Mouse (Mus musculus) adrenal gland, adult 8-10 months (tissue): ENCODE results near the gene Neurog2. TPM values are rescaled to one million over a fixed set of nuclear protein-coding genes. Genes with fewer than 3 reads are reported as not detected.

Source experiments
- DNase-seq: peaks from one replicate; pipeline ENCODE4 v3.0.0; 2022
- total RNA-seq, 4 experiments: library from RNA; stranded (reverse); gene quantifications; 2 replicates each; pipeline ENCODE4 v1.2.4; 2022

The Neurog2 gene
- total RNA-seq = not detected

DNA sequence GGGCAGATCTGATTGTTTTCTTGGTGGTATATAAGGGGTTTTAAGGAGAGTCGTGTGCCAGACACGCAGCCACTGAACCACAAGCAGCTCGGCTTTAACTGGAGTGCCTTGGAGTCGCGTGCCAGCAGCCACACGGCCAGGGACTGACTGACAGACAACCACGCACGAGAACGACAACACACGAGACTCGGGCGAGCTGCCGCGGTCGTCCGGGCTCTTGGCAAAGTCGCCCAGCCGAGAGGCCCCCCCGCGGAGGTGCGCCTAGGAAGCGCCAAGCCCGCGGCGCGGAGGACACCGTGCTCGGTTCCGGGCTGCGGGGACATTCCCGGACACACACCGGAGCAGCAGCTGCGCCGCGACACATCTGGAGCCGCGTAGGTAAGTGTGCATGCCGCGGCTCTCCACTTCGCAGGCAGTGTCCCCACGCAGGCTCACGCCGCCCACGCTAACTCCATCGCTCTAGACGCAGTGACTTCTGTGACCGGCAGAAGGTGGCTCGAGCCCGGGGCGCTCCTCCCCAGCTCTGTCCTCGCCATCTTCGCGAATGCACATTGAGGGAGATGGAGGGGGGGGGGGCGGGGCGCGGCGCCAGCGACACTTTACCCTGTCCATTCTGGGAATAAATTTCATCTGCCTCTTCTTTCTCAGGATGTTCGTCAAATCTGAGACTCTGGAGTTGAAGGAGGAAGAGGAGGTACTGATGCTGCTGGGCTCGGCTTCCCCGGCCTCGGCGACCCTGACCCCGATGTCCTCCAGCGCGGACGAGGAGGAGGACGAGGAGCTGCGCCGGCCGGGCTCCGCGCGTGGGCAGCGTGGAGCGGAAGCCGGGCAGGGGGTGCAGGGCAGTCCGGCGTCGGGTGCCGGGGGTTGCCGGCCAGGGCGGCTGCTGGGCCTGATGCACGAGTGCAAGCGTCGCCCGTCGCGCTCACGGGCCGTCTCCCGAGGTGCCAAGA lies at the start of gene Neurog2:
Gene Neurog2, plus strand, starts transcription at position 56 of the 953 bp plus-strand sequence.
- no peak for DNase-seq

DNA sequence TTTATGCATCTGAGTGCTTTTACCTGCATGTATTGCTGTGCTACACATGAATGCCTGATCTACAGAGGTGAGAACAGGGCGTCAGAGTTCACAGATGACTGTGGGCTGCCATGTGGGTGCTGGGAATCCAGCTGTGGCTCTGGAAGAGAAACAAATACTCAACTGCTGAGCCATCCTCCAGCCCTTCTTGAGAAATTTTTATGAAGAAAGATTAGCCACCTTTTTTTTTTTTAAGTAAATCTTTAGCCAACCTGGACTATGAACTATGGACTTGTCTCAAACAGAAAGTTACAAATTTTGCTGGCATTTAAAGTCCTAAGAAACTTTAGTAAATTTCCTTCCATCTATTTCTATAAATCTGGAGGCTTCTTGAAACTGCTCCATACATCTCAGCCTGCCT lies 35.8 kb upstream of the Neurog2 start:
- DNase-seq = no peak

DNA sequence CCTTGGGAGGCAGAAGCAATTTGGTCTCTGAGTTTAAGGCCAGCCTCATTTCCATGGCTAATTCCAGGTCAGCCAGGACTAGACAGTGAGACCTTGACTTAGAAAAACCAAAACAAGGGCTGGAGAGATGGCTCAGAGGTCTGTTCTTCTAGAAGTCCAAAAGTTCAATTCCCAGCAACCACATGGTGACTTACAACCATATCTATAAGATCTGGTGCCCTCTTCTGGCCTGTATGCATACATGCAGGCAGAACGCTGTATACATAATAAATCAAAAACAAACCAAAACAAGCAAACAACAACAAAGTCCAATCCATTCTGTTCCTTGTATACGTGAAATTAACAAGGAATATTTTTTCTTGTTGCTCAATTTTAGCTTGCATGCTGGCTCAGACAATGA lies 24.8 kb upstream of the Neurog2 start:
- DNase-seq = no peak

DNA sequence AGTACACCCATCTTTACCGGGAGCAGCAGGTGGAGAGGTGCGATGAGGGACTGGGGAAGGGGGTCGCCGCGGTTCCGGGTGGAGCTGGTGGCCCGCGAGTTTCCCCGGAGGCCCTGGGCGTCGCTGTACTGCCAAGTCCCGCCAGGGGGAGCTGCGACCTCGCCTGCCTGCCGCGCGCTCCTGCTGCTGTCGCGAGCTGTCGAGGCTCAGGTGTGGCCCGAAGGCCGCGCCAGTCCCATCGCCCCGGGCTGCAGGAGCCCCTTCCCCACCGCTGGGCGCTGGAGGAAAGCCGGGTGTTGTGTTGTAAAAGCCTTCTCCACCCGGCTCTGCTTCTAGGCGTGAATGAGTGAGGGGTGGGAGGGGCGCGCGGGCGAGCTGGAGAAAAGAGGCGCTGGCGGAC lies 7.6 kb upstream of the Neurog2 start:
- DNase-seq = peak; percentile 33

DNA sequence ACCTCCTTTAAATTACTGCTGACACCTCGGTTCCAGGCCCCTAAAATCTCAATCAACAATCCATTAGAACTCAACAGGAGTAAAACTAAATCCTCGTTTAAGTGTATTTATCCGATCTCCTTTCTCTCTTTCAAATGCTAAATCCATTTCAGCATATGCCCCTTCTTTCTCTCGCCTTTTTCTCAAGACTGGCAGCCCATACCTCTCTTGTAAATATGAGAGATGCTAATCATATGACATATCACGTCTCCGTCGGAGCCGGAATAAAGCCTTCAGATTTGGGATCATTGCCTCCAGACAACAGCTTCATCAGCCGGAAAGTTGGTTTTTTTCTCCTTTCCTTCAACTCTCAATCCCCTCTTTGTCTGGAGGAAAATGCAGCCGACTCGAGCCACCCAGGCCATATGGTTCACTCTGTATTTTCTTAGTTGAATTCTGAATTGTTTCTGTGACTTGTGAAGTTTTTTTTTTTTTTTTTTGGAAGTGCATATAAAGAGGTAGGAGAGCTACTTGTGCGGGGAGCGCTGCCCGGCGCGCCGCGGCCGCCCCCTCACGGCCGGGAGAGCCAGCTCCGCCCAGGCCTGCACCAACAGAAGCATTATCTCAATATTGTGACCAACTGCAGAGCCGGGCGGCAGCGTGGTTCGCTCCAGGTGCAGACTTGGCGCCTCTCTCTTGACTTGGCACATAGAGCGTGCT lies 7.1 kb upstream of the Neurog2 start:
- no peak for DNase-seq

DNA sequence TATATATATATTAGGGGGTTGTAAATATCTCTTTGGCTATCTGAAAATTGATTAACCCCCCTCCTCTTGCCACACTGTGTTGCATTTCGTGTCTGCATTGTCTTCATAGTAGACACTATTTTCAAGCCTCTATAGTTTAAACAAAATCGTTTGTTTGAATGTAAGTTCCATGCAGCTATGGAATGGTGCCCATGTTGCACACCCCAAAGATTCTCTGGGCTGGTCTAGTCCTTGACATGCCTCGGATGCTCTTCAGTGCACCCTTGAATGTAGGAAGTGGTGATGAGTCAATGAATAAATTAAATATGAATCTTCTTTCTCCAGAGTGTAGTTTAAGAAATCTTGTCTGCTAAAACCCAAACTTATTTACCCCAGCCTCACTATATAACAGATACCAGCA lies 6.4 kb upstream of the Neurog2 start:
- no peak for DNase-seq

DNA sequence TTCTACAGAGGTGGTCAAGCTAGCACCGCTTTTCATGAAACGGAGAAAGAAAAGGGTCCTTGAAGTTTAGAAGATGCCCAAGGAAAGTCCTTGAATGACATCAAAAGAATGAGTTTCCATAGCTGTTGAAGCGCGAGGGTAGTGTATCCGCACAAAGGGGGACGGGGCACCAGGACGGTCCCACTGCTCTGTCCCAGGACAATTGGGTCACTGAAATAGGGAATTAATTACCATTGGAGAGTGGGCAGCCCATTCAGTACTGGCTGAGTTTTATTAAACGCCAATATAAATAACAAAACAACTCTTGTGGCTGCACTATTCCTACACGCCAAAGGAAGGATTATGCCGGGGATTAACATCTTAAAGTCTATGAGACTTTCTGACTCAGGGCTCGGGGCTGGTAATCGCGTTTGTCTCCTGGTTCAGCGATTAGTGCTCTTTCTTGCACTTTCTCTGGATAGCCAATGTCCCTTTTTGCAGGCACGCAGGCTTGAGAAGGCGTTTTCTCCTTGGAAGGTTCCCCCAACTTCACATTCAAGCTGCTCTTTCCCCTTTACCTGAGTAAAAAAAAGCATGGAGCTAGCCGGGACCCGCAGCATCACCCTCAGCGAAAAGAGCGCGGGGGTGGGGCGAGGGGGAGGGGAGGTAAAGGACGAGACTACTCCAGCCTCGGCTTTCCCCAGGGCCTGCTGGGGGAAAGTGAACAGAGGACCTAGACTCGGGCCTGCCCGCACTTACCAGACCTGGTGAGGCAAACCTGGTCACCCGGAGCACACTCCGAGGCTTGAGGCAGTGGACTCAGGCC lies 5.6 kb upstream of the Neurog2 start:
- DNase-seq = no peak

DNA sequence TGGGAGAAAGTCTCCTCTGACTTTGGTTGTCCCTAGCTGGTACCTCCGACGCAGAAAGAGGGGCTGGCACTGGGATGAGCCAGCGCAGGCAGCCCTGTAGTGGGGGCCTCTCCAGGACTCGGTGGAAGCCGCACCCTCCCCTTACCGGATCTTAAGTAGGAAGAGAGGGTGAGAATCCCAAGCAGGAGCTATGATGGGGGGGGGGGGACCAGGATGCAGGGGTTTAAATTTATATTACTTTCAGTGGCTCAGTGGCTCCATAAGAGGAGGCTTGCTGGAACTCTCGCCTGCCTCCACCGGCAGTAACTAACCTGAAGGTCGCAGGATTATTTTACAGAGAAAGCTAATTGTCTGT lies 5.0 kb upstream of the Neurog2 start:
- DNase-seq = no peak

DNA sequence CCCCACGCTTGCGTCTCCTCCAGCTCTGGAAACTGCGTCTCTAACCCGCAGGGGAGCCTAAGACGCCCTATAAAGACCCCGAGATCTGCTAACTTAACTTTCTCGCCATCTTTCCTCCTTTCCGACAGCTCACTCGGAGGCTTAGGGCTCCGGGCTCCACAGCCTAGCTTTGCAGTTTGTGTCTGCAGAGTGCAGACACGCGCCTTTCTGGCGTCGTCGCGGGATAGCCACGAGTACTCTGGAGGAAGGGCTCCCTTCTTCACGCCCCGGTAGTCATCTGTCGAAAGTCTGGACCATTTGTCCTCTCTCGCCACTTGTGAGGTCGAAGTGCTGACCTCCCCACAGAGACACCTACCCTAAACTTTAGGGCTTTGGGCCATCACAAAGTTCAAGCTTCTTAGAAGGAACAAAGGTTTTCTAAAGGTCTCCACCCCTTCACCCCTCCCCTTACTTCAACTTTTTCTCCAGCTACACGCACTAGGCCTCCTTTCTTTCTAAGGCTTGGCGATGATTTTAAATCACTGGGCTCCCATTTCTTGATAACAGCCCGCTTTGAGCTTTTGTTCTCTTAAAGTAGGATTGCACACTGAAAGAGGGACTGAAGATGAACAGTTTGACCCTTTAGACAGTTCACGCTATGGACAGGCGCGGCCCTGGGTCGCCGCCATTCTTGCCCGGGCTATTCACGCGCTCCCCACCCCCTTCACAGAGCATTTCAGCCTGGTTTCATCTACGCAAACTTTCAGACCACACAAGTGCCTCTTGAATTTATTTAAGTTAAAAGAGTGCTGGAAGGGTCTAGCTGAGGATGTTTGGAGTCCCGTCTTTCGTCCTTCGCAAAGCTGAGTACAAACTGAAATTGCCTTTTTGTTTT lies 4.4 kb upstream of the Neurog2 start:
- DNase-seq = no peak

DNA sequence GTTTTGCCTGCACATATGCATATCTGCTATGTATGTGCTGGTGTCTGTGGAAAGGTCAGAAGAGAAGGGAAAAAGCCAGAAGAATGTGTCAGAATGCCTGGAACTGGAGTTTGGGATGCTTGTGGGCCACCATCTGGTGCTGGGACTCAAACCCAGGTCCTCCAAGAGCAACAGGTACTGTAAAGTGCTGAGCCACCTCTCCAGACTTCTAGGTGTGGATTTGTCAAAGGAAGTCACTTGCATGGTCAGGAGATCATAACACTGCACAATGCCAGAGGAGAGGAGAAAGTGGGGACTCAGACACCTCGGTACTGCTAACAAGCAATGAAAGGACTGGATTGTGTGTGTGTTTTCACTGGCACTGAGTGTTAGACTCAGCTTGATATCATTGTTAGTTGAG lies 2.7 kb upstream of the Neurog2 start:
- no peak for DNase-seq

DNA sequence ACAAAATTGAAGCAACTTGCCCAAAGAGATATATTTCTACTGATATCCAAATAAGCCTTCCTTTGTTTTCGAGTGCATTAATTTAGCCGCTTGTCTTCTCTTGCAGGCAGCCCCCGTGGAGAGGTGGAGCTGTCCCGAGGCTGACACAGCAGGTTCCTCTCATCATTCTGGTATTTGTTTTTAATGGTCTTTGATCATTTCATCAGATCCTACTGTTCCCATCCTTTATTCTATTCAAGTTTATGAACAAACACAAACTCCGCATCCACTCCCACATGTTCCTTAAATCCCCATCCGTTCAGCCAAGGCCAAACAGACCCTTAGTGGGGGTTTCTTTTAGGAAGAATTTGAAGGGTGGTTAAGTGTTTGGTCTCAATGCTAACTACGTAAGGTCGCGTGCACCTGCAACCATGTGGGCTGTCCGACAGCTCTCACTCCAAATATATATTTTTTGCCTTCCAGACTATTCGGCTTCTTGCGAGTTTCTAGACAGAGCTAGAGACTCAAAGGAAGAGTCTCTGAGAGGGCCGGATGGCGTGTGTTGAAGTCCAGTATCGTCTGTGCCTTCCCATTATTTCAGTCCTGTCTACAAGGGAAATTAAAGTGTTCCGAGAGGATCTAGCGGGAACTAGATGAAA lies 2.1 kb upstream of the Neurog2 start:
- DNase-seq = no peak

DNA sequence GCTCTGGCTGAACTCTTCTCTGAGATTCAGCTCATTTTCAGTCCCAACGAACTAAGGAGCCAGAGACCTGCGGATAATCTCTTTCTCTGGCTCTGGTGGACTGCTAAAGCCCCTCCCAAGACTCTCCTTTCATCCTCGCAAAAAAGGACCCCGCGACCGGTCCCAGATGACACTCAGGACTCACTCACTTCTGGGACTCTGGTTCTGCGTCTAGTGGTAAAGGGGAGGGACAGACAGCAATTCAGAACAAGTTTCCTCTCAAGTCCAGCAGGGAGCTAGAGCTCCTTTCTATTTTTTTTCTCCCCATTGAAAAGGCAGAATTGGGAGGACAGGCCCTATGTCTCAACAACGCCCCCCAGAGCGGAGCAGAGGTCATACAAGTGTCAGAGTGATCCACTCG lies 1.4 kb upstream of the Neurog2 start:
- no peak for DNase-seq

DNA sequence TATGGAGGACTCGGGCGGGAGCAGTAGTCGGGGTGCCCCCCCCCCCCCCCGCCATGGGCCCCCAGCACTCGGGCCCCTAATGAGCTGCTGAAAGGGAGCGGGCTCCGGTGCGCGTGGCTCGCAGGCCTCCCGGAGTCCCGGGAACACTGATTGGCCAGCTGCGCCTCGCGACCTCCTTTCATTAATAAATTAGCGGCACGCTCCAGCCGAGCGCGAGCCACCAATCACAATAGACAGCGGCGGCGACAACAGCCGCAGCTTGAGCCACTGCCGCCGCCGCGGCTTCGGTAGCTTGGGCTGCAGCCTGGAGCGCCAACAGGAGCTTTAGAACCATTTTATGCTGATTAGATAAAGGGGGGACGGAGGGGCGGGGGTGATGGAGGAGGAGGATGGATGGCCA lies 404 bp upstream of the Neurog2 start:
- no peak for DNase-seq

DNA sequence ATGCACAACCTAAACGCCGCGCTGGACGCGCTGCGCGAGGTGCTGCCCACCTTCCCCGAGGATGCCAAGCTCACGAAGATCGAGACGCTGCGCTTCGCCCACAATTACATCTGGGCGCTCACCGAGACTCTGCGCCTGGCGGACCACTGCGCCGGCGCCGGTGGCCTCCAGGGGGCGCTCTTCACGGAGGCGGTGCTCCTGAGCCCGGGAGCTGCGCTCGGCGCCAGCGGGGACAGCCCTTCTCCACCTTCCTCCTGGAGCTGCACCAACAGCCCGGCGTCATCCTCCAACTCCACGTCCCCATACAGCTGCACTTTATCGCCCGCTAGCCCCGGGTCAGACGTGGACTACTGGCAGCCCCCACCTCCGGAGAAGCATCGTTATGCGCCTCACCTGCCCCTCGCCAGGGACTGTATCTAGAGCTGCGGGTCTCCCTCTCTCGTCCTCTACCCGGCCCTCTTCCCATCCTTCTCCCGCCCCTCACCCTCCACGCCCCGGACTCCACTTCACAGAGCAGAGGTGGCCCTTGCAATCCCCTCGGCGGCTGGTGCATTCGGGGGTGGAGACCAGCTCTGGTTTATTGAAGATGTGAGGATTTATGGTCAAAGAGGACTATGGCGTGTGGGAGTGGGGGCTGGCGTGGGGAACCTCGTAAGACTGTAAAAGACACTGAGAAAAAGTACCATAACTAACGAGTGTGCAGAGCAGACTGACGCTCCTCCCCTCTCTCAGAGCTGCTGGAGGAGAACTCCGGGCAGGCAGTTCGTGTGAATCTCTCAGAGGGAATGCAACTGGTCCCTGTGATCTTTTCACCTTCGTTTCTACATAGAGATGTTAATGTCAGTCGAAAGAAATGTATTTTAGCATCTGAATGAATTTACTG lies 1.4 kb downstream of the Neurog2 start:
- DNase-seq = peak; percentile 35

DNA sequence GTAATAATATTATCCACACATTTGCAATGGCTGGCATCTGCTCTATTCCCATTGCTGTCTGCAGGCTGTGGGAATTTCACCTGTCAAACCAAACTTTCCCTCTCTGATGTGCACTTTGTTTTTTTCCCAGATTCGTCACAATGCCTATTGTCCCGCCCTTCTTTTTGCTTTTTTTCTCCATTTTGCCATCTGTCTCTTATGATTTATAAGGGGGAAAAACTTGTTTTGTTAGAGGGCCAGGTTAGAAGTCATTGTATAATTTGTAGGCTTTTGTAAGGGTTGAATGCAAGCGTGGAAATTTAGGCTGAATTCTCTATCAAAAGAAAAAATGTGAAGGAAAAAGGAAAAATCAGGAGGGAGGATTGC lies 2.0 kb downstream of the Neurog2 start:
- no peak for DNase-seq

DNA sequence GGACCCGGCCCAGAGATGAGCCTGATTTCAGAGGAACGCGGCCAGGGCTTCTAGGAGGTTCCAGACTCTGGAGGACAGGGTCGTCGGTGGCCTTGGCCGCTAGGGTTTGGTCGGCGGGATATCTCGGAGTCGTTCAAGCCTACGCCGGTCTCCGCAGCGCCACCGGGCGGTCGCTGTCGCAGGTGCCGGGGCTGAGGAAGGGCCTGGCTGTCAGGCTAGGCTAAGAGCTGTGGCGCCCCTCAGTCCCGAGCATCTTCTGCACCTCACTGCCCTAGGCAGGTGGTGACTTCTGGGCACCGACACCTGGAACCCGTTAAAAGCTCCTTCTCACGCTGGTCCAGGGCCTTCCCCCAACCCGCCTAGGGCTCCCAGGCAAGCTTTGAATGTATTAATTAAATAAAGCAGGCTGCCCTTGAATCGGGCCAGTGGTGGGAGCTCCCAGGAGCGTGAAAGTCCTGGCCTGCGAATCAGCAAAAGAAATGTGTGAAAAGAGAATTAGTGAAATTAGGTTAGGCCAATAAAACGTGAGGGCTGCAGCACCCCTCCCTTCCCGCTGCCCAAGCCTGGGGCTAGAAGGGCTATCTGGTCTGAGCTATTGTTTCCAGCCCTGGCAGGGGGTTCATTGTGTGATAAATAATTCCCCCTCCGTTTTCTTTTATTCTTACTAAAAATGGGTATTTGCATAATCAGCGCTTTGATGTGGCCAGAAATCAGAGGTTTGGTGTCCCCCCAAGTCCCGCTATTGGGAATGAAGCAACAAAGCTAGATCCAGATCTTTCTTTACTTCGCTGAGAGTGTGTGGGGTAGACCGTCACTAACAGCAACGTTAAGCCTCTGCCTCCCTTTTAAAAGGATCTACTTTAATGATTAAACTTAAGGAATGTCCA lies 7.2 kb downstream of the Neurog2 start:
- DNase-seq = no peak

DNA sequence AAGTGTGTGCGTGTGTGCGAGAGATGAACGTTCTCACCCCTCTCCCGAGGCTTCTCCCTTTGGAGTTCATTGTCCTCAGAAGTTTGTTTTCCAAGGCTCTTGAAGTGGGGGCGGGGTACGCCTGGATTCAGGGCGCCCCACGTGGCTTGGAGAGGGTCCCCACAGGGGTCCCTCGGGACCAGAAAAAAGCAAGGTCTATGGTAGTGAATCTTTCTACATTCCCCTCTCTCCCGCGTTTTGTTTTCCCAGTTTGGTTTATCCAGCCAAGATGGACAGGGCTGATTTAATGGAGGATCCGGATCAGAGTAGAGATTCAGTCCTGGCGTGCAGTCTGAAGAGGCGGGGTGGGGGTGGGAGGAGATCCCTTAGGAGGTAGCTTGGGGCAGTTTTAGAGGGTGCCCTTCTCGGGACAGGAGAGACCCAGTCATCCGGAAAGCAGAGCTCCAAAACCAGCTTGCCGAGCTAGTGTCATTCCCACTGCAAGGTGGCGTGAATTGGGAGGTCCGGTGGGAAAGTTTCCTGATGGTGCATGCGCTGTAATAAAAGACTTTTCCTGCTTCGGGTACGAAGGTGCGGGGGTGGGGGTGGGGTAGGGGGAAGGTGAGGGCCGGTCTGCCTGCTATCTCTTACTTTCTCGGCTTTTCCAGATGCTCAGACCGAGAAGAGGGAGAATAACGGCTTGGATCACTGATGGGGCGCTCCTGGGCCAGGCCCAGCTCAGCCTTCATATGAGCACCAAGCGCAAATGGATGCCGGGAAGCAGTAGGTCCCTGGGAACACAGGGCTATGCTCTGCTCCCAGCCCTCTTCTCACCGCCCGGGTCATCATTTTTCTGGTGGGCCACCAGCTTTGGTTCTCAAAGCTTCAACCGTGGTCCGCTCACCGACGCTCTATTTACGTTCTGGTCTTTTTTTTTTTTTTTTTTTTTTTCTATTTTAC lies 8.1 kb downstream of the Neurog2 start:
- no peak for DNase-seq

DNA sequence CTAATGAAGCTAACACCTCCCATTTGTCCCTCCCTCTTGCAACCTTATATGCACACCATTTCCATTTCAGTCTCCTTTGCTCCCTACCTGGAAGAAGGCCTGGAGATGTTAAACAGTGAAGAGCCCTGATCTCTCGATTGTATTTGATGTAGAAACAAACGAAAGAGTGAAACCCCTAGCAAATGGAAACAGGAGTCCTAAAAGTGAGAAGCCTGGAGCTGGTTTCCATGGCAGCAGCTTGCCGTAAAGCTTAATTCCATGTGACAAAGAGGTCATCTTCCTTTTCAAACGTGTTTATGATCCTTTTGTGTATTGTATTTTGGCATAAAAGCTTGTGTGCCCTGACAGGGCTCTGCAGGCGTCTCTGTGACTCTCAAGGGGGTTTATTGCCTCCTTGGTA lies 9.3 kb downstream of the Neurog2 start:
- no peak for DNase-seq
